Mouse (Mus musculus) adrenal gland, postnatal 10 days (tissue): ENCODE measurements around the gene Sfi1. TPM values are rescaled to one million over a fixed set of nuclear protein-coding genes. Genes with fewer than 3 reads are reported as not detected.
"Not testable (repeated sequence)": the region's sequence is repeated elsewhere in the genome, so short reads cannot be mapped to it uniquely, and the experiment has no call there.

Experiments used
- DNase-seq: peaks from one replicate; pipeline ENCODE4 v3.0.0; 2021; ENCODE audit warnings: mixed read lengths
- total RNA-seq, 2 experiments: library from RNA; stranded (reverse); gene quantifications; 2 replicates each; pipeline ENCODE4 v1.2.3; 2021

The Sfi1 gene
- total RNA-seq, 2 experiments from 2014 or later = 30.0 to 62.1 TPM

DNA sequence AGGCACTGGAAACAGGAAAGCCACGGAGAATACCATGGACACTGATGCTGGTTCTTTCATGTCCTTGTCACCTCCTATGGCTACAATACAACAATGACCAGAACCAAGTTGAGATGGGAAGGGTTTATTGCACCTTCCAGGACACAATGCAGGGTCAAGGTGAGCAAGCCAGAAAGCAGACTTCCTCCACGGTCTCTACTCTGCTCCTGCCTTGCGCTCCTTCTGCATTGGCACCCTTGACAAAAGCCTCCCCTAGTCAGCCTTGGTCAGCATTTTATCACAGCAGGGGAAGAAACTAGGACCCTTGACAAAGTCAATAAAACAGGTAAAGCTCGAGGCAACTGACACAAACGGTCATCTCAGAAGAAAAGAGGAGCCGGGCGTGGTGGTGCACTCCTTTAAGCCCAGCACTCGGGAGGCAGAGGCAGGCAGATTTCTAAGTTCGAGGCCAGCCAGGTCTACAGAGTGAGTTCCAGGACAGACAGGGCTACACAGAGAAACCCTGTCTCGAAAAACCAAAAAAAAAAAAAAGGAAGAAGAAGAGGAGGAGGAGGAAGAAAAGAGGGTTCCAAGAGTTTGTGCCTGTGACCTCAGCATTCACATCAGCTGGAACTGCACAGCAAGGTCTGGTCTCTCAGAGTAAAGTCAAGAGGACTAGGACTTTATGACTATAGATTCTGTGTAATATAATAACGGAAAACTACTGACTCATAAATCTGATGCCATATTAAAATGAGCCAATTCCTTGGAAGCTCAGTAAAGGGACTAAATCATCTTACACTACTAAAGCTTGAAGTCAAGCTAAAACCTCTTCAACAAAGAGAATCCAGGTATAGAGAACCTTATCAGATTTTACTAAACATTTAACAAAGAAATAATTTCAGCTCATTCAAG, 19.6 kb downstream of the Sfi1 start:
- DNase-seq = peak; percentile 62

DNA sequence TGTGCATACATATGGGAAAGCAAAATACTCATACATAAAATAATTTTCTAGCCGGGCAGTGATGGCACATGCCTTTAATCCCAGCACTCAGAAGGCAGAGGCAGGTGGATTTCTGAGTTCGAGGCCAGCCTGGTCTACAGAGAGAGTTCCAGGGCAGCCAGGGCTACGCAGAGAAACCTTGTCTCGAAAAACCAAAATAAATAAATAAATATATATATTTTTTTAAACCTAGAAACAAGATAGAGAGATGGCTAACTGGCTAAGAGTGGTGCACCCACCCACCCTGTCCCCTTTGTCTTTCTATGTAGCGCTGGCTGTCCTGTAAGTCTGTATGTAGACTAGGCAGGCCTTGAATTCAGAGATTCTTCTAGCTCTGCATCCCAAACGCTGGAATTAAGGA, 20.7 kb downstream of the Sfi1 start:
- DNase-seq = not testable (repeated sequence)

DNA sequence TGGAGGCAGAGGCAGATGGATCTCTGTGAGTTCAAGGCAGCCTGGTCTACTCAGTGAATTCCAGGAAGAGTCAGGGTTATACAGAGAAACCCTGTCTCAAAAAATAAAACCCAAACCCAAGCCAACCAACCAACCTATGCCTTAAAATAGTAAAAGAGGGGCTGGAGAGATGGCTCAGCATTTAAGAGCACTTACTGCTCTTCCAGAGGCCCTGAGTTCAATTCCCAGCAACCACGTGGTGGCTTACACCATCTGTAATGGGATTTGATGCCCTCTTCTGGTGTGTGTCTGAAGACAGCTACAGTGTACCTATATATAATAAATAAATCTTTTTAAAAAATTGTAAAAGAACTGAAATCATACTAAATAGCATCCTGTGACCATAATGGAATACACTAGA, 21.3 kb downstream of the Sfi1 start:
- peak; percentile 49 for DNase-seq

DNA sequence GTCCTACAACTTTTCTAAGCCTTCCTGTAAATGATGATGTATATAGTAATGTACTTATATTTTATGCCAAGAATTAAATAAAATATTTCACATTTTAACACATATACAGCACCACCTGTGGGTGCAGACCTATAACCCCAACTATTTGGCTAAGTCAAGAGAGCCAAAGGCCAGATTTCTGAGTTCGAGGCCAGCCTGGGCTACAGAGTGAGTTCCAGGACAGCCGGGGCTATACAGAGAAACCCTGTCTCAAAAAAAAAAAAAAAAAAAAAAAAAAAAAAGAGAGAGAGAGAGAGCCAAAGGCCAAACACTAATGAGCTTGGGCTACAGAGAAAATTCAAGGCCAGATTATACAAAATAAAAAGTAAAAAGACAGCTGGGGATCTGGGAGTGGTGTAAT, 24.2 kb downstream of the Sfi1 start:
- DNase-seq = peak; percentile 35

DNA sequence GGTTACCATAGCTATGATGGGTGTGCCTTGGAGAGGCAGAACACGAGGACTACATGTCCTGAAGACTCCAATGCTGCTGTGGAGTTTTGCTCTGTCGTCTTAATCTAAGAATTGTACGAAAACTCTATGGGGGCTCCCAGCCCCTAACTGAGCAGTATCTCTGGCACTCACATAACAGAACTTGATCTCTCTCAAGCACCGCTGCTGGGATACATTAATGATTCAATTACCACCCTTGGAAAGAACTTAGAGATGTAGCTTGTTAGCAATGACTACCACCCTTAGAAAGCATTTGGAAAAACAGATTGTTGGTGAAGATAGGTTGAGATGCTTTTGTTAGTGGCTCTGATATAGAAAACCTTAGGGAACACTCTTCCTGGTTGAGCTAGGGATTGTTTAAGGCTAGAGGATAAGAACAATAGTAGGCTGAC, 25.7 kb downstream of the Sfi1 start:
- DNase-seq = peak; percentile 31

DNA sequence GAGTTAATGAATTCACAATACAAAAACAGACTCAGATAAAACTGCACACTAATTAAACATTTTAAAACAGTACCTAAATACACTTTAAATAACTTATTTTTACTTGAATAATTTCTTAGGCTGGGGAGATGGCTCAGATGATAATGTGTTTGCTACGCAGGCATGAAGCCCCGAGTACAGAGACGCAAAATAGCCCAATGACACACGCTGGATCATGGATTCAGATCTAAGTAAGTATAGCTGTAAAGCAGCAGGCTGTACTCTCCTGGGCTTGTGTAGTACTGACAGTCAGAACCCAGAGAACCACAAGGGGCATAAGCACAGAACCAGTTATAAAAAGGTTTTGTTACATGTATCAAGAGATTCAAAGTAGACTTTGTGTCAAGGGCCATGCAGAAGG, 26.1 kb downstream of the Sfi1 start:
- DNase-seq = not testable (repeated sequence)

DNA sequence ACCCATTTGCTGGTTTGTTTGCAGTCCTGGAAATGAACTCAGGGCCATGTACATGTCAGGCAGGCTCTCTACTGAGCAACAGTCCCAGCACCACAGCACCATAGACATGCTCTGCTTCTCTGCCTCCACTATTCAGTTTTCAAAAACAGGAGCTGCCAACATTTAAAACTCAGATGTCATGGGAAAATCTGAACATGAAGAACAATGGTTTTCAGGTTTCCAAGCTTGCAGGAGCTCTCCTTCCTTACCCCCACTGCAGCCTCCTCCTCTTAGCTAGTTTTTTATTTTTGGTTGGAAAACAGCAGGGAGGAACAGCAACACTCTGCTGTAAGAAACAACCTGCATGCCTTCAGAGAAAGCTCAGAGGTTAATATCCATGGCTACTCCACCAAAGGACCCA, 26.9 kb downstream of the Sfi1 start:
- not testable (repeated sequence) for DNase-seq

DNA sequence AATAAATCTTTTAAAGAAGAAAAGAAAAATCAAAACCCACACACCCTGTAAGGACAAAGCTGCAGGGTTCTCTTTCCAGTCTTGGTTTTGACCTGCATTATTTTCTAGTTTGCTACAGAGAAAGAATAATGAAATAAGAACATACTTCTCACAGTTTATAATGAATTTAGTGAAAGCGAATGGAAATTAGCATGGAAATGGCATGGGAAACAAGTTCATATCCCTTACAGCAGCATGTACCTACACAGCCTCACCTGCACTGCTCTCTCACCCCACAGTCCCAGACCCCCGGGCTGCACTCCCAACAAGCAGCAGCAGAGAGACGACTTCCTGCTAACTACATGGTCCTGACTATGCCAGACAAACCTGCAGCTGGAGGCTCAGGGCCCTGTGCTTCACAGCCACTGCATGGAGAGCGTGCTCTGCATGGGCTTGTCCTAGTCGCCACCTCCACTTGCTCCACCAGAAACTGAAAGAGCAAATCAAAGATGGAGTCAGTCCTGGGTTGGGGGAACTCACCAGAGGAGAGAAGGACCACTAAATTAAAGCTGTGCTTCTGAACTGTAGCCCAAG, 28.0 kb downstream of the Sfi1 start:
- not testable (repeated sequence) for DNase-seq

DNA sequence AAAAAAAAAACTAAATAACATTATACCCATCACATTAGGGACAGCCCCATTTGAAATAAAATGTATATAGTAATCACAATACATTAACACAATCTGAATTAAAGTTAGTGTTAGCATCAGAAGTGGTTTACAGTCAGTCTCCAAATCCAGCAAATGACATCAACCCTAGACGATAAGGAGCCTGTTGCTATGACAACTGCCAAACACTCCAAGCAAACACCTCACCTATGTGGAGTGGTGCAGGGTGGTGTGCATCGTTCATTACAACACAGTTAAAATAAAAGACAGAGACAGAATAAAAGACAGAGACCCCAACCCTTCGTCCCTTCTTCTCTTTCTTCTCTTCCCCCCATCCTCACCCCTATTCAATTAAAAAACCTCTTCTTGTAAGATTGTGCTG, 29.6 kb downstream of the Sfi1 start:
- DNase-seq = not testable (repeated sequence)

DNA sequence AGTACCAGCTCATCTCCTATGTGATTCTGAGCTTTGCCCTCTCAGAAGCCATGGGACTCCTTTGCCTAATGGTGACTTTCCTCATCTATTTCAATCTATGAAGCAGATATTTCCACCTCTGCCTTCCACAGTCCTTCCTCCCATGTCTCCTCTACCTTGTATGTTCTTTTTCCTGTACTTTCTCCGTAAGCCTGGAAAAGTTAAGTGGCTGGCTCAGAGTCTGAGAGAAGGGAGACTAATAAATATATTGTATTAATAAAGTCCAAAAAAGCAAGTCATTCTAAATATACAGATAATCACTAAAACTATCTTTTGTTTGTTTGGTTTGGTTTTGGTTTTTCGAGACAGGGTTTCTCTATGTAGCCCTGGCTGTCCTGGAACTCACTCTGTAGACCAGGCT, 30.1 kb downstream of the Sfi1 start:
- peak; percentile 47 for DNase-seq

DNA sequence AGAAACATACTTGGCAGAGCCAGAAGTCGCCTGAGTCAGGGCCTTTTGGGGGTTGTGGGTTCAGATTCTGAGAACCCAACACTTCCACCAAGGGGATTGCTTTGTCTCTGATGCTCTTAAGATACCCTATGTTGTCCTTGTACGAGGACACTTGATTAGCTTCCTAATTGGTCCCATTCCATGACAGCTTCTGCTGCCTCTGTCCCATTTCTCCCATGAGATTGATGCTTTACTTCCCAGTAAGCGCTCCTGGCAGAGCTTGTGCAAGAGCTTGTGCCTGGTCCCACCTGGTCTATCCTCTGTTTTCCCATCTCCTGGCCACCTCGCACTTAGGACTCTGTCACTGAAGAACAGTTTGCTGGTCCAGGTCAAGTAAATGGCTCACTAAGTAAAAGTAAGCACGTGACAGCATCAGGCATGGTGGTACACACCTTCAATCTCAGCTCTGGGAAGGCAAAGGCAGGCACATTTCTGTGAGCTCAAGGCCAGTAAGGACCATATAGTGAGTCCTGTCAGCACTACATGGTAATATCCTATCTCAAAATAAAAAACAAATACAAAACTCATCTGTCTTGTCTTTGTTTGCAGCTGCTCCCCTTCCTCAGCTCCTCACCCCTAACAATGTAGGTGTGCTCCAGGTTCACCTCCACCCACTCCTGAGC, 30.9 kb downstream of the Sfi1 start:
- peak; percentile 54 for DNase-seq

DNA sequence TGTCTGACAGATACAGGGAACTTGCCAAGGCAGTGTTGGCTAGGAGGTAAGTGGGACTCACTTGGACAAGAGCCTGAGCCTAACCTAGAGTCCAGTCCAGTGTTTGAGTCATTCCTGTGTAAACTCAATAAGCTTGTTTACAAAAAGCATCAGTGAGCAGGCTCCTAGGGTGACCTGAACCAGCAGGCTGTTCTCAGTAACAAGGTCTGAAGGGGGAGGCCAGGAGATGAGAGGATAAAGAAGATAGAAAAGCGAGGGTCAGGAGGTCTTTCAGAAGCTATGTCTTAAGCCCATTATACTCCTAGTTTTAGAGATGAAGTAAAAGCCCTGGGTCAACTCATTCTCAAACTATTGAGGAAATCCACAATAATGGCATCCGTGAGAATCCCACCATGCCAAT, 31.9 kb downstream of the Sfi1 start:
- peak; percentile 65 for DNase-seq

DNA sequence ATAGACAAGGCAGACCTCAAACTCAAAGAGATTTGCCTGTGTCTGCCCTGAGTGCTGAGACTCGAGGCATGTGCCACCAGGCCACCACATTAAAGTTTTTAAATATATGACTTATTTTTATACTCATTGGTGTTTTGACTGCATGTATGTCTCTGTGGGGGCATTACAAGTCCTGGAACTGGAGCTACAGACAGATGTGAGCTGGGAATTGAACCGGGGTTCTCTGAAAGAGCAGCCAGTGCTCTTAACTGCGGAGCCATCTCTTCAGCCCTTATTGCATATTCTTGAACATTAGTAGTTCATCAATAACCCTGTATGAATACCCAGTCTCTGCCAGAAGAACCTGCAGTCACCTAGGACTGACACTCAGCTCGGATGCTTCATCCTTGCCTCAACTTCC, 34.5 kb downstream of the Sfi1 start:
- DNase-seq = not testable (repeated sequence)

DNA sequence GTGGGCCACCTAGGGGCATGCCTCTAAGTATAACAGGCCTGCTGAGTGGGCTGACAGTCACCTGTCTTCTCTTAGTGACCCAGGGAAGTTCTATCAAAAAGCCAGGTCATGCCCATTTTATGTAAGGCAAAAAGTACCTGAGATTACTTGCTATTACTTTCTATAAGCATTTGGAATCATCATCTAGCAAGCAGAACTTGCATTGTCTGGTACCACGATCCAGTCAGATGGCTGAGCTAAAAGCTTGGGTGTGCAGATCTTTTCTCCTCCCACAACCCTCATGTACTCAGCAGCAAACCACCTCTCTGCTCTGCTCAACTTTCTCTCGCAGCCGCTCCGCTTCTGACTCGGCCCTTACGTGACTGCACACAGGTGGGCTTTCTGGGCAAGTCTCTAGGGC, 35.3 kb downstream of the Sfi1 start:
- DNase-seq = not testable (repeated sequence)

DNA sequence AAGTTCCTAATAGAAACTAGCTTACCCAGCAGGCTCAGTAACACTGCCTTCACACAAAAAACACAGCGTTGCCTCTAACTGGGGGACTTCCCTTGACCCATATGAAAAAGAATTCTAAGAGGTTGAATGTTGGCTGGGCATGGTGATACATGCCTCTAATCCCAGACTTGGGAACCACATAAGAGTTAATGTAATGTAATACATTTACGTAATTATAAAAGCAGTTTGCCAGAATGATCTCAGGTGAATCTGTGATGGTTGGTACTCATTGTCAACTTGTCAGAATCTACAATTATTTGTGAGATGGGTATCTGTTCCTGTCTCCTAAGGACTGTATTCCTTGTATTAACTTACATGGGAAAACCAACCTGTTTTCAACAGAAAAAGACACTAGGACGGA, 36.3 kb downstream of the Sfi1 start:
- not testable (repeated sequence) for DNase-seq

DNA sequence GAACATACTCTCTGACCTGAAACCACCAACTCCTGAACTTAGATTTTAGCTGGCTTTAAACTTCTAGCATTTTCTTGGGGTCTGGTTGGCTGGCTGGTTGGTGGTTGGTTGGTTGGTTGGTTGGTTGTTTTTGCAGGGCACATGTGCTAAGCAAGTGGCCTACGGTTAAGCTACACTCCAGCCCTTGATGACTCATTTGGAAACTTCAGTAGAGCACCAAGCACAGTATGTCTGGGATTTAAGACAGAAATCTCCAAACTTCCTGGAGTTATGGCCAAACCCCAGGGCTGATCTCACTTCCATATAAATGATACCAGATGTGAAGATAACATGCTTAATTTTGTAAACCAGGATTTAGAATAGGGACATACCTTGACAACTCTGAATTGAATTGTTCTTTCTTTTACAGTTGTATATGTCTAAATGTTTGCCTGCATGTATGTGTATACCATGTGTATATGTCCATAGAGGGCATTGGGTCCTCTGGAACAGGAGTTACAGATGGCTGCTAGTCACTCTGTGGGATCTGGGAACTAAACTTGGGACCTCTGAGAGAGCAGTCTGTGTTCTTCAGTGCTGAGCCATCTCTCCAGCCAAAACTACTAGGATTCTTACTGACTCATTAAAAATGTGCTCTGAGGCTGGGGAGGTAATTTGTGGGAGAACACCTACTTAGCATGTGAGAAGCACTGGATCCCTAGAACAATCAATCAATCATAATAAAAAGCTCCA, 39.4 kb downstream of the Sfi1 start:
- DNase-seq = peak; percentile 62

DNA sequence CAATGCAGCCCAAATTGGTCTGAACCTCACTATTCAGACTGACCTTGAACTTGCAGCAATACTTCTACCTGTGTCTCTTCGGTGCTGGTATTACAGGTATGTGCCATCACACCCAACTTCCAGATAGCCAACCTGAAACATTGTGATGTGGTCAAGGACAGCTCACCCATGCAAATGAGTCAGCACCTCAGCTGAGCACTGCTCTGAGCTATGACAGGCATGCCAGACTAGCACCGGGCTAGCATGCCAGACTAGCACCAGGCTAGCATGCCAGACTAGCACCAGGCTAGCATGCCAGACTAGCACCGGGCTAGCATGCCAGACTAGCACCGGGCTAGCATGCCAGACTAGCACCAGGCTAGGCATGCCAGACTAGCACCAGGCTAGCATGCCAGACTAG, 41.9 kb downstream of the Sfi1 start:
- peak; percentile 30 for DNase-seq

DNA sequence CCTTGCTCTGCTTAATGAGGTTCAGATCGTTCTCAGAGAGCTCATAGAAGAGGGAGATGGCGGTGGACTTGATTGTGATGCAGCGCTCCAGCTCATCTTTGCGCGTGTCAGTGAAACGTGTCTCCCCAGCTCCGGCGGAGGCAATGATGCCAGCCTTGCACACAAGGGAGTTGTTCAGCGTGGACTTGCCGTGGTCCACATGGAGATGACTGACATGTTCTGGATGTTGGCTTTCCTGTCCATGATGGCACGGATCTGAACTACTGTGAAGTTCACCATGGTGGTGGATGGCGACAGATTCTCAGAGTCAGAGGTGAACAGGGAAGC, 42.6 kb downstream of the Sfi1 start:
- DNase-seq = not testable (repeated sequence)

DNA sequence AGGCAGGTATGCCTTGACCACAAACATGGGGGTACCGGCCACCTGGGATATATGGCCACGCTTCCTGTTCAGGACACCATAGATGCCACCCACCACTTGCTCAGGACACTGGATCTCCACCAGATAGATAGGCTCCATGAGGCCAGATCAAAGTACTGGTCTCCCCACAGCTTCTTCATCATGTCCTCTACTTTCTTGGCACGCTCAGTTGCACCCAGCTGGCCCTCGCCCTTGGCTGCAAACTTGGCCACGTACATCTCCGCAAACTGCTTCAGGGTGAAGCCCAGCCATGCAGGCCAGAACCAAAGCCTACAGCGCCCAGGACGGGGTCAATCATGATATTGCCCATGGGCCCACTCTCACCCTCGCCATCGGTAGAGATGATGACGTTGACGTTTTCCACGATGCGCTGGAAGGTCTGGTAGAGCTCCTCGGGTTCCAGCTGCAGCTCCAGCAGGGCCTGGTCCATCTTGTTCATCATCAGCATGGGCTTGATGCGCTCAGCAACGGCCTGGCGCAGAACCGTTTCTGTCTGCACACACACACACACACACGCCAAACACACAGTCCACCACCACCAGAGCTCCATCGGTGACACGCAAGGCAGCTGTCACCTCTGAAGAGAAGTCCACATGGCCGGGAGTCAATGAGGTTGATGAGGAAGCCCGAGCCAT, 43.1 kb downstream of the Sfi1 start:
- DNase-seq = peak; percentile 51

DNA sequence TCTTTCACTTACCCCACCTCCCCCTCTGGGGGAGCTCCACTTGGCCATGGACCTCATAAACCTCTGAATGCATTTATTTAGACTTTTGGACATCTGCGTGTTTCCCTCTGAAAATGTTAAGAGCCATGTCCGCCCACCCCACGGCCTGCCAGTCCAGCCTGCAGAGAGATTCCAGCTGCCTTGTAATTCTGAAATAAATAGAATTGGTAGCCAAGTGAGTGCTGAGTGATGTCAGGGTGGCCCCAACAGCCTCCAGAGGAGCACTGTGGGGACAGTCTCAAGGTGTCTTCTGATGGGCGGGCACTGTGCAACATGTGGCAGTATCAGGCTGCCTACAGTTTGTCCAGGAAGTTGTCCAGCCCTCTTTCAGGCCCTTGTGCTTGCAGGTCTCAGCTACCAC, 43.8 kb downstream of the Sfi1 start:
- not testable (repeated sequence) for DNase-seq

DNA sequence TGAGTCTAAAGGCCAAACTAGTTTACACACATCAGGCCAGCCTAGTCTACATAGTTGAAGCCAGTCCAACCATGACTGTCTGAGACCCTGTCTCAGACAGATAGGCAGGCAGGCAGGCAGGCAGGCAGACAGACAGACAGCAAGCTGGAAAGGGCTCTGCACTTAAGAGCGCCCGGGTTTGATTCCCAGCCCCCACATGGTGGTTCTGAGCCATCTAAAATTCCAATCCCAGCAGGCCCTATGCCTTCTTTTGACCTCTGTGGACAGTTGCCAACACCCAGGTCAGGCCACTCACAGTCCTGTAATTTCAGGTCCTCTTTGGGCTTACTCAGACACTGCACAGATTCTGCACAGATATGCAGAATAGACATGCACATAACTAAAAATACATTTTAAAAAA, 46.5 kb downstream of the Sfi1 start:
- not testable (repeated sequence) for DNase-seq
